Mouse (Mus musculus) fibroblast of lung, adult 2 months (primary cell): ENCODE data around the gene Itpr2.

ENCODE experiments used
- DNase-seq: peaks from one replicate; pipeline ENCODE4 v3.0.0-alpha.2; 2011; ENCODE audit warnings: low read depth

Itpr2 gene

GRCm38 (mm10) chr6:146309335-146309734, 192.7 kb downstream of the Itpr2 start:
- no peak for DNase-seq

- DNase-seq: no peak
Measured at GRCm38 (mm10) chr6:146305995-146306394, 196.0 kb downstream of the Itpr2 start.

GRCm38 (mm10) chr6:146304088-146304487, 197.9 kb downstream of the Itpr2 start:
- no peak for DNase-seq

- no peak for DNase-seq
Measured at GRCm38 (mm10) chr6:146303336-146303735, 198.7 kb downstream of the Itpr2 start.

- DNase-seq: no peak
Measured at GRCm38 (mm10) chr6:146302574-146303130, 199.4 kb downstream of the Itpr2 start.

GRCm38 (mm10) chr6:146302101-146302500, 199.9 kb downstream of the Itpr2 start:
- no peak for DNase-seq

- no peak for DNase-seq
Measured at GRCm38 (mm10) chr6:146300961-146301360, 201.1 kb downstream of the Itpr2 start.

- no peak for DNase-seq
Measured at GRCm38 (mm10) chr6:146298712-146299111, 203.3 kb downstream of the Itpr2 start.

- DNase-seq: no peak
Measured at GRCm38 (mm10) chr6:146291036-146291435, 211.0 kb downstream of the Itpr2 start.

GRCm38 (mm10) chr6:146289801-146290200, 212.2 kb downstream of the Itpr2 start:
- DNase-seq: no peak

GRCm38 (mm10) chr6:146288266-146288665, 213.8 kb downstream of the Itpr2 start:
- no peak for DNase-seq

- DNase-seq: no peak
Measured at GRCm38 (mm10) chr6:146284921-146285565, 217.0 kb downstream of the Itpr2 start.

- DNase-seq: no peak
Measured at GRCm38 (mm10) chr6:146283981-146284380, 218.0 kb downstream of the Itpr2 start.

GRCm38 (mm10) chr6:146282061-146282659, 219.9 kb downstream of the Itpr2 start:
- no peak for DNase-seq

- DNase-seq: no peak
Measured at GRCm38 (mm10) chr6:146281176-146281899, 220.7 kb downstream of the Itpr2 start.

GRCm38 (mm10) chr6:146273256-146273655, 228.8 kb downstream of the Itpr2 start:
- DNase-seq: no peak

GRCm38 (mm10) chr6:146272253-146273036, 229.6 kb downstream of the Itpr2 start:
- DNase-seq: peak; percentile 57

GRCm38 (mm10) chr6:146270776-146271533, 231.1 kb downstream of the Itpr2 start:
- DNase-seq: peak; percentile 79

- DNase-seq: no peak
Measured at GRCm38 (mm10) chr6:146270162-146270561, 231.9 kb downstream of the Itpr2 start.

GRCm38 (mm10) chr6:146269291-146269690, 232.7 kb downstream of the Itpr2 start:
- DNase-seq: no peak

GRCm38 (mm10) chr6:146260674-146261376, 241.2 kb downstream of the Itpr2 start:
- no peak for DNase-seq
